Mouse (Mus musculus): ENCODE results near the gene Gm27179.
"Not testable (repeated sequence)": the region's sequence is repeated elsewhere in the genome, so short reads cannot be mapped to it uniquely, and the experiment has no call there.

The Gm27179 gene

GRCm38 (mm10) chr14:69473941-69474646 lies 38.3 kb downstream of the Gm27179 start:
- DNase-seq (ENCODE audit: low spot score in 2 of 2) = not testable (repeated sequence)

DNA sequence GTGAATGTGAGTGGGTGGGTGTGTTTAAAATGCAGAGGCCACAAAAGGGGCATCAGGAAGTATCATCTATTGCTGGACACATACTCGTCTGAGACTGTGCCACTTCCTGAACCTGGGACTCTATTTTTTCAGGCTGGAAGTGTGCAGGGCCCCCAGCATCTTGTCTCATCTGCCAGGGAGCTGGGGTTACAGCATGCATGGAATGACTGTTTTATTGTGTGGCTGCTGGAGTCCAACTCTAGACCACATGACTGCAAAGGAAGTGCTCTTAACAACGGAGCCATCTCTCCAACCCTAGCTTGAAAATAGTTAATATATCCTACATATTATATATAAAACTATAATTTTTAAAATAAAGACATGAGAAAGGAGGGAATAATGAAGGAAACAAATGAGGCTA lies 39.0 kb downstream of the Gm27179 start:
- DNase-seq (ENCODE audit: low spot score in 2 of 2) = not testable (repeated sequence)

- DNase-seq (ENCODE audit: low spot score in 2 of 2) = not testable (repeated sequence)
Observed at GRCm38 (mm10) chr14:69470122-69470708, 42.1 kb downstream of the Gm27179 start.

DNA sequence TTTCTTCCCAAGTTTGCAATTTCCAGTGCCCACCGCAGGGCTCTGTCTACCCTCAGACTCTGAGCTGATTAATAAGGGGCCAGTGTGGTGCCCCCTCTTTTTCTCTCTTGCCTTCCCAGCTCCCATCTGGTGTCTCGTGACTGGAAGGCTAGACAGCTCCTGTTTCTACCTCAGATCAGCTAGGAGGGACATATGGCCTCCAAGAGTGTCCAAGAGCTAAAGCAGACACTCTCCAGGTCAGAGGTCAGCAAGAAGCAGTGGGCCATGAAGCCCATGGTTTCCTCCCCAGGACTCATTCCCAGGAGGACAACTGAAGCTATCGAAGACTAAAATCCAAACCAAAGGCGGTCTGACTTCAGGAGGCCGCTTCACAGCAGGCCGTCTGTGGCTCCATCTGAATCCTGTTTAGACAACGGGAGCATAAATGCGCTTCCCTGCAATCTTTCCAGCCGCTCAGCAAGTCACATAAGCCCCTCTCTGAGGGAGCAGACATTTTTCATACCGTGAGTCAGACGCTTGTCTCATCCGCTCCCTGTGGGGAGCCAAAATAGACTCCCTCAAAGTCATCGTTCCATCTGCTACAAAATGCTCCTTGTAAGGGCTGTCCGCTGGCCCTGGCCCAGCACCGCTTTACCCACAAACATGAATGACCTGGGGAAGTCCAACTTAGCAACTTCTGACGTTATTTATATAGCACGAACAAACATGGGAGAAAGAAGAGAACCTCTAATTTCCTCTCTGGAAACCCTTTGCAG lies 44.6 kb downstream of the Gm27179 start:
- DNase-seq (ENCODE audit: low spot score in 2 of 2) = not testable (repeated sequence)

- DNase-seq (ENCODE audit: low spot score in 2 of 2) = not testable (repeated sequence)
Observed at GRCm38 (mm10) chr14:69464465-69464864, 47.9 kb downstream of the Gm27179 start.

Data from frontal cortex, postnatal 25 days (tissue).